Mouse (Mus musculus): ENCODE results near the gene Osbpl2. TPM values are rescaled to one million over a fixed set of nuclear protein-coding genes. Genes with fewer than 3 reads are reported as not detected.

Gene Osbpl2
- polyA plus RNA-seq, 1 experiment from 2014 or later: 26.2 TPM

- no peak overlapping the region for H3K4me3 ChIP-seq
- H3K9me3 ChIP-seq: no peaks in the 10 kb centered on the region
- peaks cover 14% of the 10 kb centered on the region for H3K4me1 ChIP-seq
- H3K36me3 ChIP-seq (replicated peaks): peaks cover 22% of the 10 kb centered on the region
- H3K27me3 ChIP-seq (ENCODE audit: poor library complexity, severe bottlenecking): no peaks in the 10 kb centered on the region
- no peak for DNase-seq (ENCODE audit: extremely low spot score, low spot score)
- WGBS: 73% methylated on average over 11 of the region's 11 CpGs
- no peak overlapping the region for H3K27ac ChIP-seq
Measured at GRCm38 (mm10) chr2:180090285-180090684, 28.8 kb upstream of the Osbpl2 start.

- Histone ChIP-seq H3K36me3 (replicated peaks) (no peaks in the 10 kb centered on the region), H3K27ac (no peak overlapping the region), H3K27me3 (ENCODE audit: poor library complexity, severe bottlenecking) (peaks cover 49% of the 10 kb centered on the region), H3K4me1 (peaks cover 27% of the 10 kb centered on the region), H3K4me3 (no peak overlapping the region), H3K9me3 (no peaks in the 10 kb centered on the region)
- no peak for DNase-seq (ENCODE audit: extremely low spot score, low spot score)
- WGBS: 37% methylated on average over 5 of the region's 5 CpGs
Measured at GRCm38 (mm10) chr2:180095711-180096110, 23.4 kb upstream of the Osbpl2 start.

GRCm38 (mm10) chr2:180097585-180097984, 21.5 kb upstream of the Osbpl2 start:
- 0 out of 2 replicates have a peak overlapping the region, but pooled peaks have one; percentile 6 for H3K27ac ChIP-seq
- no peak for DNase-seq (ENCODE audit: extremely low spot score, low spot score)
- peaks cover 68% of the 10 kb centered on the region for H3K27me3 ChIP-seq (ENCODE audit: poor library complexity, severe bottlenecking)
- WGBS: 63% methylated on average over 3 of the region's 3 CpGs
- H3K4me3 ChIP-seq: no peak overlapping the region
- no peaks in the 10 kb centered on the region for H3K9me3 ChIP-seq
- peaks cover 27% of the 10 kb centered on the region for H3K4me1 ChIP-seq
- no peaks in the 10 kb centered on the region for H3K36me3 ChIP-seq (replicated peaks)

- Histone ChIP-seq H3K27ac (no peak overlapping the region), H3K9me3 (no peaks in the 10 kb centered on the region), H3K4me1 (peaks cover 33% of the 10 kb centered on the region), H3K4me3 (no peak overlapping the region), H3K36me3 (replicated peaks) (no peaks in the 10 kb centered on the region), H3K27me3 (ENCODE audit: poor library complexity, severe bottlenecking) (peaks cover 74% of the 10 kb centered on the region)
- DNase-seq (ENCODE audit: extremely low spot score, low spot score): no peak
- WGBS: 35% methylated on average over 5 of the region's 5 CpGs
Measured at GRCm38 (mm10) chr2:180098167-180098566, 20.9 kb upstream of the Osbpl2 start.

- no peak for DNase-seq (ENCODE audit: extremely low spot score, low spot score)
- Histone ChIP-seq H3K9me3 (no peaks in the 10 kb centered on the region), H3K36me3 (replicated peaks) (no peaks in the 10 kb centered on the region), H3K27ac (no peak overlapping the region), H3K27me3 (ENCODE audit: poor library complexity, severe bottlenecking) (peaks cover 87% of the 10 kb centered on the region), H3K4me3 (no peak overlapping the region), H3K4me1 (peaks cover 47% of the 10 kb centered on the region)
- WGBS: 21% methylated on average over 15 of the region's 15 CpGs
Measured at GRCm38 (mm10) chr2:180099529-180099928, 19.6 kb upstream of the Osbpl2 start.

- Histone ChIP-seq H3K4me3 (peak overlapping the region; percentile 64), H3K27ac (peak overlapping the region; percentile 62), H3K36me3 (replicated peaks) (no peaks in the 10 kb centered on the region), H3K27me3 (ENCODE audit: poor library complexity, severe bottlenecking) (peaks cover 86% of the 10 kb centered on the region), H3K9me3 (no peaks in the 10 kb centered on the region), H3K4me1 (peaks cover 46% of the 10 kb centered on the region)
- DNase-seq (ENCODE audit: extremely low spot score, low spot score): peak; percentile 34
- 1% methylated on average over 57 of the region's 57 CpGs for WGBS
Measured at GRCm38 (mm10) chr2:180103151-180103977, 15.7 kb upstream of the Osbpl2 start.

- WGBS: under 1% methylated on average over 82 of the region's 87 CpGs
Measured at GRCm38 (mm10) chr2:180103978-180104658, 15.0 kb upstream of the Osbpl2 start, which contains the start of gene Hrh3. Gene Hrh3, minus strand, starts transcription at chr2:180104488.

GRCm38 (mm10) chr2:180104659-180105377, 14.3 kb upstream of the Osbpl2 start:
- 0 out of 2 replicates have a peak overlapping the region, but pooled peaks have one; percentile 62 for H3K27ac ChIP-seq
- peaks cover 37% of the 10 kb centered on the region for H3K4me1 ChIP-seq
- H3K9me3 ChIP-seq: no peaks in the 10 kb centered on the region
- H3K27me3 ChIP-seq (ENCODE audit: poor library complexity, severe bottlenecking): peaks cover 72% of the 10 kb centered on the region
- 9% methylated on average over 24 of the region's 24 CpGs for WGBS
- H3K36me3 ChIP-seq (replicated peaks): no peaks in the 10 kb centered on the region
- DNase-seq (ENCODE audit: extremely low spot score, low spot score): no peak
- peak overlapping the region; percentile 64 for H3K4me3 ChIP-seq

More at GRCm38 (mm10) chr2:180103978-180104658, 15.0 kb upstream of the Osbpl2 start, which contains the start of gene Hrh3:
- H3K4me3 ChIP-seq: peak within 1 kb of the TSS; percentile 64
- peaks cover 79% of the 10 kb centered on the region for H3K27me3 ChIP-seq (ENCODE audit: poor library complexity, severe bottlenecking)
- peak; percentile 75 for DNase-seq (ENCODE audit: extremely low spot score, low spot score)
- no peaks in the 10 kb centered on the region for H3K36me3 ChIP-seq (replicated peaks)
- H3K4me1 ChIP-seq: peaks cover 44% of the 10 kb centered on the region
- H3K9me3 ChIP-seq: no peaks in the 10 kb centered on the region
- peak within 1 kb of the TSS; percentile 62 for H3K27ac ChIP-seq

GRCm38 (mm10) chr2:180105441-180106190, 13.5 kb upstream of the Osbpl2 start:
- Histone ChIP-seq H3K27me3 (ENCODE audit: poor library complexity, severe bottlenecking) (peaks cover 69% of the 10 kb centered on the region), H3K4me3 (no peak overlapping the region), H3K4me1 (peaks cover 33% of the 10 kb centered on the region), H3K27ac (no peak overlapping the region), H3K36me3 (replicated peaks) (no peaks in the 10 kb centered on the region), H3K9me3 (no peaks in the 10 kb centered on the region)
- WGBS: 28% methylated on average over 8 of the region's 8 CpGs
- no peak for DNase-seq (ENCODE audit: extremely low spot score, low spot score)

GRCm38 (mm10) chr2:180107081-180107480, 12.0 kb upstream of the Osbpl2 start:
- H3K27ac ChIP-seq: no peak overlapping the region
- 70% methylated on average over 4 of the region's 4 CpGs for WGBS
- peaks cover 54% of the 10 kb centered on the region for H3K27me3 ChIP-seq (ENCODE audit: poor library complexity, severe bottlenecking)

GRCm38 (mm10) chr2:180108285-180108684, 10.8 kb upstream of the Osbpl2 start:
- Histone ChIP-seq H3K9me3 (no peaks in the 10 kb centered on the region), H3K27ac (no peak overlapping the region), H3K4me3 (no peak overlapping the region), H3K27me3 (ENCODE audit: poor library complexity, severe bottlenecking) (peaks cover 42% of the 10 kb centered on the region), H3K36me3 (replicated peaks) (no peaks in the 10 kb centered on the region), H3K4me1 (peaks cover 26% of the 10 kb centered on the region)
- WGBS: 77% methylated on average over 6 of the region's 6 CpGs
- no peak for DNase-seq (ENCODE audit: extremely low spot score, low spot score)

More at GRCm38 (mm10) chr2:180107081-180107480, 12.0 kb upstream of the Osbpl2 start:
- DNase-seq (ENCODE audit: extremely low spot score, low spot score): no peak
- H3K4me3 ChIP-seq: no peak overlapping the region
- H3K4me1 ChIP-seq: peaks cover 33% of the 10 kb centered on the region
- H3K36me3 ChIP-seq (replicated peaks): no peaks in the 10 kb centered on the region
- H3K9me3 ChIP-seq: no peaks in the 10 kb centered on the region
